7 mouse cellular contexts compared by ENCODE assay signal in the genomic region with DNA sequence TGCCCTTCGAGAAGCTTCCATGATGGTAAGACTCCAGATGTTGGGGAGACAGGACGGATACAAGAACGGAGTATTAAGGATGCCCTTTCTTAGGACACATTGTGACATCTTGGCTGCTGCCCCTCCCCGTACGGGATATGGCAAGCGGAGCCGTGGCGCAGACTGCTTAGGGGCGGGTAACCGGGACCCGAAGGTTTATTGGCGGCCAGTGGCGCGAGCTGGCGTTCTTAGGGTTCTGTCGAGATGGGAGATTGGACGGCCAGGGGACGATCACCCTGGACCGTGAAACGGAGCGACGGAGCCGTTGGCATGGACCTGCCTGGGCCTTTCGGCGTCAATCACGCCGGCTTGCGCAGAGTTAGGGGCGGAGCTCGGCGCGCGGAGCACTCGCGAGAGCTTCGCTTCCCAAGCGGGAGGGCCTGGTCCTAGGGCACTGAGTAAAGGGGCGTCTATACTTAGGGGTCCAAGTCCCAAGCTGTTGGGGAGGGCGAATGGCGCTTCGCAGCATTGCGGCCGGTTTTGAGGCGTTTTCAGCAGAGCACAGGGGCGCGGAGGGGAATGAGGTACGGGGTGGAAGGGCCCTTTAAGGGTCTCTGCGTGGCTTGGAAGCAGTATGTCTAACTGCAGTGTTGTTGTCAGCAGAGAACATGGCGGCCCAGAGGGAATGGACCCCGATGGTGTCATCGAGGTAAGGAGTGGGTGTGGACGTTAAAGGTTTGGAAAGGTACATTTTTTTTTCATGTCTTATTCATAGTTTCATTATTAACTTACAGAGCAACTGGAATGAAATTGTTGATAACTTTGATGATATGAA. TPM values are rescaled to one million over a fixed set of nuclear protein-coding genes. Genes with fewer than 3 reads are reported as not detected.
DNase-seq lines count a peak whose midpoint lies in the region; ATAC-seq and TF ChIP-seq lines count a peak whose summit lies in the region.

No protein-coding gene starts in this region.

- DNase-seq in adrenal gland, postnatal 25 days = peak; percentile 84
- DNase-seq in heart, adult 18-20 months = peak; percentile 87 to 88
- peak; percentile 87 for DNase-seq in kidney, adult 2 months
- DNase-seq in midbrain, embryonic 14.5 days = peak; percentile 93
- peak; percentile 70 to 74 for DNase-seq in spleen, adult 18-20 months

- no peak for TF ChIP-seq CTCF in kidney, adult 2 months (conservative IDR thresholded peaks at IDR 0.05; ENCODE audit: insufficient read depth, insufficient read length, low read depth, low read length)

- peak overlapping the region; percentile 74 for H3K4me2 ChIP-seq in embryonic facial prominence, embryonic 13.5 days
- peak overlapping the region; percentile 91 for H3K4me2 ChIP-seq in limb, embryonic 12.5 days
- H3K4me2 ChIP-seq in midbrain, embryonic 14.5 days (ENCODE audit: low read length) = peak overlapping the region; percentile 90

- peak overlapping the region; percentile 100 for H3K9ac ChIP-seq in embryonic facial prominence, embryonic 13.5 days
- H3K9ac ChIP-seq in limb, embryonic 12.5 days (replicated peaks) = peak overlapping the region; percentile 100
- peak overlapping the region; percentile 100 for H3K9ac ChIP-seq in midbrain, embryonic 14.5 days (replicated peaks; ENCODE audit: low read length)

- no peaks in the 10 kb centered on the region for H3K27me3 ChIP-seq in embryonic facial prominence, embryonic 13.5 days
- H3K27me3 ChIP-seq in kidney, adult 2 months (replicated peaks; ENCODE audit: control insufficient read depth, insufficient read depth, low read length) = no peaks in the 10 kb centered on the region
- no peaks in the 10 kb centered on the region for H3K27me3 ChIP-seq in limb, embryonic 12.5 days
- H3K27me3 ChIP-seq in midbrain, embryonic 14.5 days (ENCODE audit: control insufficient read depth, insufficient read depth, low read length) = no peaks in the 10 kb centered on the region

- H3K4me1 ChIP-seq in embryonic facial prominence, embryonic 13.5 days = peaks cover 25% of the 10 kb centered on the region
- peaks cover 8% of the 10 kb centered on the region; the same call in 1 of the 2 replicates for H3K4me1 ChIP-seq in kidney, adult 2 months (ENCODE audit: control insufficient read depth, insufficient read depth, low read length)
- peaks cover 20% of the 10 kb centered on the region for H3K4me1 ChIP-seq in limb, embryonic 12.5 days (replicated peaks)
- peaks cover 19% of the 10 kb centered on the region for H3K4me1 ChIP-seq in midbrain, embryonic 14.5 days (ENCODE audit: control insufficient read depth, insufficient read depth, low read length)

- peak; percentile 88 for TF ChIP-seq POLR2A in kidney, adult 2 months (IDR thresholded peaks at IDR 0.05; ENCODE audit: low read depth, low read length)

- under 1% methylated on average over 52 of the region's 52 CpGs for WGBS in embryonic facial prominence, embryonic 13.5 days
- under 1% methylated on average over 52 of the region's 52 CpGs for WGBS in kidney, adult 2 months
- under 1% methylated on average over 52 of the region's 52 CpGs for WGBS in limb, embryonic 12.5 days
- WGBS in midbrain, embryonic 14.5 days = under 1% methylated on average over 52 of the region's 52 CpGs

- no peaks in the 10 kb centered on the region for H3K9me3 ChIP-seq in embryonic facial prominence, embryonic 13.5 days
- H3K9me3 ChIP-seq in limb, embryonic 12.5 days = no peaks in the 10 kb centered on the region
- no peaks in the 10 kb centered on the region for H3K9me3 ChIP-seq in midbrain, embryonic 14.5 days (ENCODE audit: control insufficient read depth, low read length)

- H3K36me3 ChIP-seq in embryonic facial prominence, embryonic 13.5 days = peaks cover 44% of the 10 kb centered on the region
- peaks cover 26% of the 10 kb centered on the region for H3K36me3 ChIP-seq in kidney, adult 2 months (ENCODE audit: control insufficient read depth, insufficient read depth, low read length)
- peaks cover 46% of the 10 kb centered on the region for H3K36me3 ChIP-seq in limb, embryonic 12.5 days
- peaks cover 44% of the 10 kb centered on the region for H3K36me3 ChIP-seq in midbrain, embryonic 14.5 days (ENCODE audit: control insufficient read depth, insufficient read depth, low read length)

- peak; percentile 84 for ATAC-seq in embryonic facial prominence, embryonic 13.5 days (ENCODE audit: insufficient number of reproducible peaks, insufficient read depth, low FRiP score, low TSS enrichment, low read depth)
- peak; percentile 86 for ATAC-seq in limb, embryonic 12.5 days (ENCODE audit: insufficient number of reproducible peaks, insufficient read depth, low FRiP score, low TSS enrichment, low read depth)
- peak; percentile 90 for ATAC-seq in midbrain, embryonic 14.5 days (ENCODE audit: low FRiP score, low TSS enrichment)

- peak overlapping the region; percentile 96 for H3K4me3 ChIP-seq in embryonic facial prominence, embryonic 13.5 days
- H3K4me3 ChIP-seq in kidney, adult 2 months (ENCODE audit: insufficient read depth, low read depth, low read length) = peak overlapping the region; percentile 68
- H3K4me3 ChIP-seq in limb, embryonic 12.5 days (replicated peaks) = peak overlapping the region; percentile 97
- H3K4me3 ChIP-seq in midbrain, embryonic 14.5 days (replicated peaks; ENCODE audit: low read depth, low read length) = peak overlapping the region; percentile 97

- peak overlapping the region; percentile 98 for H3K27ac ChIP-seq in embryonic facial prominence, embryonic 13.5 days
- H3K27ac ChIP-seq in kidney, adult 2 months (ENCODE audit: insufficient read depth, low read depth, low read length) = peak overlapping the region; percentile 97
- peak overlapping the region; percentile 98 for H3K27ac ChIP-seq in limb, embryonic 12.5 days
- peak overlapping the region; percentile 99 for H3K27ac ChIP-seq in midbrain, embryonic 14.5 days (replicated peaks; ENCODE audit: low read depth, low read length)

RNA-seq across cellular contexts. Expression of gene Eif4a2, which starts 0.9 kb away (rescaled TPM):
- total RNA-seq in adrenal gland, postnatal 25 days (2021) = 464 and 587 TPM in 2 replicates
- polyA plus RNA-seq in embryonic facial prominence, embryonic 13.5 days (2015; fragmentation: Nextera tagmentation; extraction: Ambion mirVana) = 255 and 283 TPM in 2 replicates
- total RNA-seq in heart, adult 18-20 months (2021) = 100 to 1,000 TPM; 420 to 448 TPM
- polyA plus RNA-seq in kidney, adult 2 months (2012; rRNA removed) = 111 and 143 TPM in 2 replicates
- polyA plus RNA-seq in limb, embryonic 12.5 days (2016; fragmentation: Nextera tagmentation; extraction: Ambion mirVana) = 237 and 250 TPM in 2 replicates
- 337 and 373 TPM in 2 replicates for polyA plus RNA-seq in midbrain, embryonic 14.5 days (2014; fragmentation: Nextera tagmentation; extraction: Ambion mirVana)

RNA-seq across cellular contexts. Expression of gene Rfc4, which starts 19.4 kb away (rescaled TPM):
- total RNA-seq in adrenal gland, postnatal 25 days (2021) = 9.9 and 10.4 TPM in 2 replicates
- polyA plus RNA-seq in embryonic facial prominence, embryonic 13.5 days (2015; fragmentation: Nextera tagmentation; extraction: Ambion mirVana) = 107 and 125 TPM in 2 replicates
- 10 to 100 TPM in 1 of 2 experiments, 1 to 10 TPM in 1; 8.3 to 10.1 TPM for total RNA-seq in heart, adult 18-20 months (2021)
- polyA plus RNA-seq in kidney, adult 2 months (2012; rRNA removed) = 0.38 and 0.48 TPM in 2 replicates
- polyA plus RNA-seq in limb, embryonic 12.5 days (2016; fragmentation: Nextera tagmentation; extraction: Ambion mirVana) = 175 and 179 TPM in 2 replicates
- 41.9 and 57.1 TPM in 2 replicates for polyA plus RNA-seq in midbrain, embryonic 14.5 days (2014; fragmentation: Nextera tagmentation; extraction: Ambion mirVana)

RNA-seq across cellular contexts. Expression of gene Adipoq, which starts 38.2 kb away (rescaled TPM):
- 138 and 160 TPM in 2 replicates for total RNA-seq in adrenal gland, postnatal 25 days (2021)
- not detected in 2 replicates for polyA plus RNA-seq in embryonic facial prominence, embryonic 13.5 days (2015; fragmentation: Nextera tagmentation; extraction: Ambion mirVana)
- 10 to 100 TPM; 14.8 to 64.6 TPM for total RNA-seq in heart, adult 18-20 months (2021)
- 68.9 and 86.8 TPM in 2 replicates for polyA plus RNA-seq in kidney, adult 2 months (2012; rRNA removed)
- polyA plus RNA-seq in limb, embryonic 12.5 days (2016; fragmentation: Nextera tagmentation; extraction: Ambion mirVana) = not detected in 2 replicates
- polyA plus RNA-seq in midbrain, embryonic 14.5 days (2014; fragmentation: Nextera tagmentation; extraction: Ambion mirVana) = not detected in 2 replicates

RNA-seq across cellular contexts. Expression of gene Kng1, which starts 50.5 kb away (rescaled TPM):
- 0.24 and 13.8 TPM in 2 replicates for total RNA-seq in adrenal gland, postnatal 25 days (2021)
- polyA plus RNA-seq in embryonic facial prominence, embryonic 13.5 days (2015; fragmentation: Nextera tagmentation; extraction: Ambion mirVana) = 10.7 TPM in 1 of 2 replicates, not detected in the other
- total RNA-seq in heart, adult 18-20 months (2021) = not detected
- polyA plus RNA-seq in kidney, adult 2 months (2012; rRNA removed) = 0.41 and 0.43 TPM in 2 replicates
- polyA plus RNA-seq in limb, embryonic 12.5 days (2016; fragmentation: Nextera tagmentation; extraction: Ambion mirVana) = 0.15 and 0.17 TPM in 2 replicates
- not detected in 2 replicates for polyA plus RNA-seq in midbrain, embryonic 14.5 days (2014; fragmentation: Nextera tagmentation; extraction: Ambion mirVana)

Comparison
In these comparisons a context has a peak if more than half of its experiments do, and no peak if none do; other contexts are left out.
1. Peak in every context shown above with its lines: DNase-seq, ATAC-seq, H3K4me3 ChIP-seq and H3K27ac ChIP-seq.
2. RNA of gene Rfc4, which starts 19.4 kb away (polyA plus RNA-seq): 175 to 179 TPM in limb, embryonic 12.5 days, 107 to 125 TPM in embryonic facial prominence, embryonic 13.5 days and 41.9 to 57.1 TPM in midbrain, embryonic 14.5 days; 0.38 to 0.48 TPM in kidney, adult 2 months; every median in the first group is over 10 times any median in the second.
3. RNA of gene Adipoq, which starts 38.2 kb away (polyA plus RNA-seq): 68.9 to 86.8 TPM in kidney, adult 2 months; not detected in midbrain, embryonic 14.5 days, not detected in embryonic facial prominence, embryonic 13.5 days and not detected in limb, embryonic 12.5 days; every median in the first group is over 10 times any median in the second.